Mouse (Mus musculus): ENCODE measurements around the gene Ick. TPM values are rescaled to one million over a fixed set of nuclear protein-coding genes. Genes with fewer than 3 reads are reported as not detected.

The Ick gene
- polyA plus RNA-seq, 1 experiment: not detected

GRCm38 (mm10) chr9:78078240-78078639, 30.8 kb upstream of the Ick start:
- TF ChIP-seq CTCF (IDR thresholded peaks at IDR 0.05; ENCODE audit: insufficient read depth, low read depth, low read length) (no peak), POLR2A (IDR thresholded peaks at IDR 0.05; ENCODE audit: insufficient read depth, low read depth, low read length) (no peak)
- Histone ChIP-seq H3K4me3 (ENCODE audit: insufficient read depth, low read depth, low read length) (no peak overlapping the region), H3K4me1 (ENCODE audit: control insufficient read depth, insufficient read depth, low read length) (no peaks in the 10 kb centered on the region), H3K27ac (ENCODE audit: insufficient read depth, low read depth, low read length) (no peak overlapping the region)
- WGBS: 23% methylated on average over 2 of the region's 2 CpGs

DNA sequence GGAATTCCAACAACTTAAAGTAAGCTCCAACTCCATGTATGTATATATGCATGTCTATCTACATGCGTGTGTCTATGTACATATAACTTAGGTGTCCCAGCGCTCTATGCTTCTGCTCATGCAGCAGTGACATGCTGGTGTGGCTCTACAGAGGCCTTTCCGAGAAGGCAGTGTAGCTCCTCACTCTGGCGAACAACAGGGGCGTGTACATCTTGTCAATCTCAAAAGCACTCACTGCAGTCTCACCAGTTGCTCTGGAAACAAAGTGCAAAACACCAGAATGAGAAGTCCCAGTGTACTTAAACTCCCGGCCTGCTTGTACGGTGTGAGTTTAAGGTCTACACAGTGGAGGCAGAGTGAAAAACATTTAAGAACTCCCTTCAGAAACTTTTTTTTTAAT, 27.2 kb upstream of the Ick start:
- no peak for TF ChIP-seq POLR2A (IDR thresholded peaks at IDR 0.05; ENCODE audit: insufficient read depth, low read depth, low read length)
- no peaks in the 10 kb centered on the region for H3K4me1 ChIP-seq (ENCODE audit: control insufficient read depth, insufficient read depth, low read length)
- H3K4me3 ChIP-seq (ENCODE audit: insufficient read depth, low read depth, low read length): no peak overlapping the region
- no peak overlapping the region for H3K27ac ChIP-seq (ENCODE audit: insufficient read depth, low read depth, low read length)
- 71% methylated on average over 7 of the region's 7 CpGs for WGBS

- Histone ChIP-seq H3K4me1 (ENCODE audit: control insufficient read depth, insufficient read depth, low read length) (no peaks in the 10 kb centered on the region), H3K27ac (ENCODE audit: insufficient read depth, low read depth, low read length) (no peak overlapping the region), H3K4me3 (ENCODE audit: insufficient read depth, low read depth, low read length) (no peak overlapping the region)
- WGBS: 95% methylated on average over 4 of the region's 4 CpGs
- no peak for TF ChIP-seq POLR2A (IDR thresholded peaks at IDR 0.05; ENCODE audit: insufficient read depth, low read depth, low read length)
- TF ChIP-seq CTCF (IDR thresholded peaks at IDR 0.05; ENCODE audit: insufficient read depth, low read depth, low read length): no peak
Measured at GRCm38 (mm10) chr9:78084341-78084740, 24.7 kb upstream of the Ick start.

GRCm38 (mm10) chr9:78085722-78086287, 23.2 kb upstream of the Ick start:
- Histone ChIP-seq H3K4me3 (ENCODE audit: insufficient read depth, low read depth, low read length) (no peak overlapping the region), H3K27ac (ENCODE audit: insufficient read depth, low read depth, low read length) (no peak overlapping the region), H3K4me1 (ENCODE audit: control insufficient read depth, insufficient read depth, low read length) (no peaks in the 10 kb centered on the region)
- 91% methylated on average over 14 of the region's 14 CpGs for WGBS
- no peak for TF ChIP-seq CTCF (IDR thresholded peaks at IDR 0.05; ENCODE audit: insufficient read depth, low read depth, low read length)
- TF ChIP-seq POLR2A (IDR thresholded peaks at IDR 0.05; ENCODE audit: insufficient read depth, low read depth, low read length): no peak

DNA sequence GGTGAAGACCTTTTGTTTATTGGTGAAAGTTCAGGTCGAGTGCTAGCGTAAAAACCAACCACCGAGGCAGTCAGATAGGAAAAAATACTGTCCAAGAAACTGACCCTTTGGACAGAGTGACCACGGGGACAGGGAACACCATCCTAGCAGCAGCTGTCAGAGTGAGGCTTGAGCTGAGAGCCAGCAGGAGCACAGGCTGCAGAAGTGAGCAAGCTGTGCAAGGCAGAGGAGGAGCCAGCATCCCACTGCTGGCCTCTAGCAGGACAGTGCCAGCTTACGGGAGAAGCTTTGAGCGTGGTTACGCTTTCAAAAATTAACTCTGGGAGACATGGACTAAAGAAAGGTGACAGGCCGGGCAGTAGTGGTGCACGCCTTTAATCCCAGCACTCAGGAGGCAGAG, 21.2 kb upstream of the Ick start:
- TF ChIP-seq CTCF (IDR thresholded peaks at IDR 0.05; ENCODE audit: insufficient read depth, low read depth, low read length) (no peak), POLR2A (IDR thresholded peaks at IDR 0.05; ENCODE audit: insufficient read depth, low read depth, low read length) (no peak)
- H3K4me1 ChIP-seq (ENCODE audit: control insufficient read depth, insufficient read depth, low read length): no peaks in the 10 kb centered on the region
- WGBS: 91% methylated on average over 9 of the region's 9 CpGs
- H3K27ac ChIP-seq (ENCODE audit: insufficient read depth, low read depth, low read length): no peak overlapping the region
- H3K4me3 ChIP-seq (ENCODE audit: insufficient read depth, low read depth, low read length): no peak overlapping the region

GRCm38 (mm10) chr9:78088521-78088920, 20.5 kb upstream of the Ick start:
- TF ChIP-seq POLR2A (IDR thresholded peaks at IDR 0.05; ENCODE audit: insufficient read depth, low read depth, low read length) (no peak), CTCF (IDR thresholded peaks at IDR 0.05; ENCODE audit: insufficient read depth, low read depth, low read length) (no peak)
- no peak overlapping the region for H3K27ac ChIP-seq (ENCODE audit: insufficient read depth, low read depth, low read length)
- H3K4me3 ChIP-seq (ENCODE audit: insufficient read depth, low read depth, low read length): no peak overlapping the region
- WGBS: 67% methylated on average over 4 of the region's 4 CpGs
- no peaks in the 10 kb centered on the region for H3K4me1 ChIP-seq (ENCODE audit: control insufficient read depth, insufficient read depth, low read length)

GRCm38 (mm10) chr9:78088971-78089370, 20.0 kb upstream of the Ick start:
- Histone ChIP-seq H3K4me3 (ENCODE audit: insufficient read depth, low read depth, low read length) (no peak overlapping the region), H3K4me1 (ENCODE audit: control insufficient read depth, insufficient read depth, low read length) (no peaks in the 10 kb centered on the region), H3K27ac (ENCODE audit: insufficient read depth, low read depth, low read length) (no peak overlapping the region)
- TF ChIP-seq POLR2A (IDR thresholded peaks at IDR 0.05; ENCODE audit: insufficient read depth, low read depth, low read length) (no peak), CTCF (IDR thresholded peaks at IDR 0.05; ENCODE audit: insufficient read depth, low read depth, low read length) (no peak)
- 84% methylated on average over 7 of the region's 7 CpGs for WGBS

DNA sequence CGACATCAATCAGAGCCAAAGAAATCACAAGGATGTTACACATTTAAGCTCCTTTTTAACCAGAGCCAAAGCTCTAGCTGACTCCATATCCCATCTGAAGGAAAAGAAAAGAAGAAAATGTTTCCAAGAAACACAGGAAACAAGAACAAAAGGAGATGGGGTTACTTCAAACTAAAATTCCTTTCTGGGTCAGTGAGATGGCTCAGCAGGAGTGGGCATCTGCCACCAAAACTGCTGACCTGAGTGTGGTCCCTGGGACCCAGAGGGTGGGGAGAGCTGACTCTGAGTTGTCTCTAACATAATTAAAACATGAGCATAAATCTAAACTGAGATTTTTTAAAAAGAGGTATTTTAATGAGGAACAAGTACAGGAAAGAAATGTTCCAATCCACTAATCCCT, 19.1 kb upstream of the Ick start:
- Histone ChIP-seq H3K27ac (ENCODE audit: insufficient read depth, low read depth, low read length) (no peak overlapping the region), H3K4me3 (ENCODE audit: insufficient read depth, low read depth, low read length) (no peak overlapping the region), H3K4me1 (ENCODE audit: control insufficient read depth, insufficient read depth, low read length) (no peaks in the 10 kb centered on the region)
- TF ChIP-seq POLR2A (IDR thresholded peaks at IDR 0.05; ENCODE audit: insufficient read depth, low read depth, low read length) (no peak), CTCF (IDR thresholded peaks at IDR 0.05; ENCODE audit: insufficient read depth, low read depth, low read length) (no peak)
- WGBS: 70% methylated on average over 1 of the region's 1 CpGs

GRCm38 (mm10) chr9:78090596-78090995, 18.4 kb upstream of the Ick start:
- 92% methylated on average over 3 of the region's 3 CpGs for WGBS

DNA sequence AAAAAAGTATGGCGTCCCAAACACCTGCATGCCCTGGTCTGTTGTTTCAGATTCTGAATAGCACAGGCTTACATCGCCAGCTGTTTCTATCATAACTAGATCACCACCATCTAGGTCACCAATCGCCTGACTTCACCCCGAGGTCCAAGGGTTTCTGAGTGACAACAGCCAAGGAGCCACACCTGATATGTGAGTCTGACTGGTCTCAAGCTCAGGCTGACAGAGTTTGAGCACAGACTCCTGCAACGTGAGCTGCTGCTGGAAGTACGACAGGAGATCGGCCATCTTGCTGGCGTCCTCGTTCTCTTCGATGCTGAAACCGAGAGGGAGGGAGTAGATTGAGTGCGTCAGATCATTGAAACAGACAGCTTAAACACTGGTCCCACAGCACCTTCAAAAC, 13.3 kb upstream of the Ick start:
- no peak overlapping the region for H3K27ac ChIP-seq (ENCODE audit: insufficient read depth, low read depth, low read length)
- no peaks in the 10 kb centered on the region for H3K4me1 ChIP-seq (ENCODE audit: control insufficient read depth, insufficient read depth, low read length)
- TF ChIP-seq CTCF (IDR thresholded peaks at IDR 0.05; ENCODE audit: insufficient read depth, low read depth, low read length): no peak
- TF ChIP-seq POLR2A (IDR thresholded peaks at IDR 0.05; ENCODE audit: insufficient read depth, low read depth, low read length): no peak
- WGBS: 97% methylated on average over 12 of the region's 12 CpGs
- H3K4me3 ChIP-seq (ENCODE audit: insufficient read depth, low read depth, low read length): no peak overlapping the region

More at GRCm38 (mm10) chr9:78090596-78090995, 18.4 kb upstream of the Ick start:
- Histone ChIP-seq H3K4me1 (ENCODE audit: control insufficient read depth, insufficient read depth, low read length) (no peaks in the 10 kb centered on the region), H3K27ac (ENCODE audit: insufficient read depth, low read depth, low read length) (no peak overlapping the region), H3K4me3 (ENCODE audit: insufficient read depth, low read depth, low read length) (no peak overlapping the region)
- TF ChIP-seq POLR2A (IDR thresholded peaks at IDR 0.05; ENCODE audit: insufficient read depth, low read depth, low read length) (no peak), CTCF (IDR thresholded peaks at IDR 0.05; ENCODE audit: insufficient read depth, low read depth, low read length) (no peak)
